Mouse (Mus musculus) hindbrain, embryonic 11.5 days (tissue): ENCODE results near the gene Sbf1. TPM values are rescaled to one million over a fixed set of nuclear protein-coding genes. Genes with fewer than 3 reads are reported as not detected.

ENCODE experiments used
- ATAC-seq: fragments of 200-750 bp; cut with Nextera tagmentation; 2 replicates; pipeline ENCODE4 v1.8.0; 2017; ENCODE audit warnings: mild to moderate bottlenecking, moderate TSS enrichment, moderate library complexity; ENCODE audit not compliant: low FRiP score
- DNase-seq: peaks from one replicate; pipeline ENCODE4 v3.0.0-alpha.2; 2015; ENCODE audit warnings: low spot score
- H3K27ac ChIP-seq: fragments of 300-500 bp; sonication (generic); 2 replicates; pipeline ENCODE4 v1.5.1; 2014; ENCODE audit warnings: mild to moderate bottlenecking, low read depth, low read length
- H3K27me3 ChIP-seq: fragments of 300-500 bp; sonication (generic); 2 replicates; pipeline ENCODE4 v1.6.1; 2014; ENCODE audit warnings: mild to moderate bottlenecking, low read length, moderate library complexity, mixed read lengths; ENCODE audit not compliant: control insufficient read depth, insufficient read depth
- H3K36me3 ChIP-seq: fragments of 300-500 bp; sonication (generic); 2 replicates; pipeline ENCODE4 v1.6.1; 2014; ENCODE audit warnings: mild to moderate bottlenecking, low read length, moderate library complexity, mixed read lengths; ENCODE audit not compliant: control insufficient read depth, insufficient read depth
- H3K4me1 ChIP-seq: fragments of 300-500 bp; sonication (generic); replicated peaks from 2 replicates; pipeline ENCODE4 v1.6.1; 2014; ENCODE audit warnings: low read length, mixed read lengths; ENCODE audit not compliant: control insufficient read depth, insufficient read depth
- H3K4me2 ChIP-seq: fragments of 300-500 bp; sonication (generic); replicated peaks from 2 replicates; pipeline ENCODE4 v1.6.1; 2014; ENCODE audit warnings: mild to moderate bottlenecking, low read depth, low read length
- H3K4me3 ChIP-seq: fragments of 300-500 bp; sonication (generic); 2 replicates; pipeline ENCODE4 v1.5.1; 2014; ENCODE audit warnings: low read depth, low read length
- H3K9ac ChIP-seq: fragments of 300-500 bp; sonication (generic); 2 replicates; pipeline ENCODE4 v1.6.1; 2014; ENCODE audit warnings: low read depth, low read length
- H3K9me3 ChIP-seq: fragments of 300-500 bp; sonication (generic); 2 replicates; pipeline ENCODE4 v1.6.1; 2016; ENCODE audit warnings: low read length; ENCODE audit not compliant: control insufficient read depth
- WGBS: fragments of 180-500 bp; shearing (Covaris S2); extraction: QIAGEN DNeasy Blood & Tissue Kit; methylation state at CpG from one replicate; pipeline ENCODE4 v1.1.7; 2014; 5-methylcytosine and 5-hydroxymethylcytosine counted together
- polyA plus RNA-seq: library from polyadenylated mRNA; unstranded; fragments of >200 nt; fragmentation: Nextera tagmentation; extraction: Ambion mirVana; gene quantifications from 2 replicates; pipeline ENCODE4 v1.2.1, GENCODE M21; 2014

Sbf1 gene
- polyA plus RNA-seq, 1 experiment from 2014 or later: 66.4 TPM

DNA sequence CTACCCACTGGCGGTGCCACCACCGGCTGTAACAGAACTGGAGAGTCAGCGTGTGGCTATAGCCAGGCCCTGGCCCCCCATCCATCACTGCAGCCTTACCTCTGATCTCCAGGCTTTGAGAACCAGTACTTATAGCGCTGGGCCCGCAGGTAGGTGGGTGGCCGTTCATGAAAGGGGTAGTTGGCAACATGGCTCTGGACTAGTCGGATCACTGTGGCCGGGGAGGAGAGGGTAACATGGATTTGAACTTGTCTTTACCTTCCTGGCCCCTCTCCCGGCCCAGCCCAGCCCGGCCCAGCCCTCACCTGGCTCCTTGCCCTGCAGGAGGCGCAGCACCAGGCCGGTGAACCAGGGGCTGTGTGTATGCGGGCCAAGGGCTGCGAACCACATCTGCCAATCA lies 36.9 kb upstream of the Sbf1 start:
- ATAC-seq: no peak

DNA sequence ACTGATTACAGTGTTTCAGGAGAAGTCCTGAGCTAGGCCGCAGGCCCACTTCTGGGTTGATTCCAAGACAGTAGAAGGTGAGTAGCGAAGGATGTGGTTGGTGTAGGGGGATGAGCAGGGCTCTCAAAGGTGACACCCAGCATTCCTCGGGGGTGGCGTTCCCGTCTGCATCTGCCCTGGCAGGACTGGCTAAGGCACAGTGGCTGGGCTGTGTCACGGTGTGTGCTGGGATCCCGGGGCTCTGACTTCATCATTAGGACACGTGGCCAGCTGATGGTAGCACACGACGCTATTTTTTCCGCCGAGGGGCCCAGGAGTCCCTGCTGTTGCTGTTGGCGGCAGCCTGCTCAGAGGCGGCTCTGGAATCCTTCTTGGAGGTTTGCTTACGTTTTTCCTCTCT lies 36.2 kb upstream of the Sbf1 start:
- Histone ChIP-seq H3K36me3 (peaks cover 18% of the 10 kb centered on the region), H3K27me3 (no peaks in the 10 kb centered on the region), H3K4me1 (peaks cover 5% of the 10 kb centered on the region; the same call in 1 of the 2 replicates), H3K4me3 (no peak overlapping the region), H3K9ac (no peak overlapping the region), H3K4me2 (no peak overlapping the region), H3K27ac (no peak overlapping the region), H3K9me3 (no peaks in the 10 kb centered on the region)
- WGBS: 92% methylated on average over 15 of the region's 15 CpGs
- ATAC-seq: no peak
- DNase-seq: no peak

More for the DNA sequence above, 36.9 kb upstream of the Sbf1 start:
- no peak overlapping the region for H3K27ac ChIP-seq
- WGBS: 98% methylated on average over 14 of the region's 14 CpGs
- H3K4me1 ChIP-seq: peaks cover 5% of the 10 kb centered on the region; the same call in 1 of the 2 replicates
- no peak for DNase-seq
- H3K4me2 ChIP-seq: no peak overlapping the region
- peaks cover 18% of the 10 kb centered on the region for H3K36me3 ChIP-seq
- no peak overlapping the region for H3K4me3 ChIP-seq
- no peaks in the 10 kb centered on the region for H3K27me3 ChIP-seq
- H3K9ac ChIP-seq: no peak overlapping the region
- no peaks in the 10 kb centered on the region for H3K9me3 ChIP-seq

GRCm38 (mm10) chr15:89350447-89350846 lies 35.3 kb upstream of the Sbf1 start:
- Histone ChIP-seq H3K27me3 (no peaks in the 10 kb centered on the region), H3K9ac (no peak overlapping the region), H3K27ac (no peak overlapping the region), H3K4me1 (peaks cover 5% of the 10 kb centered on the region; the same call in 1 of the 2 replicates), H3K4me2 (no peak overlapping the region), H3K36me3 (peaks cover 18% of the 10 kb centered on the region), H3K9me3 (no peaks in the 10 kb centered on the region), H3K4me3 (no peak overlapping the region)
- WGBS: 88% methylated on average over 5 of the region's 5 CpGs
- ATAC-seq (no peak), DNase-seq (no peak)

GRCm38 (mm10) chr15:89343325-89343724 lies 28.2 kb upstream of the Sbf1 start:
- H3K27ac ChIP-seq: no peak overlapping the region
- no peaks in the 10 kb centered on the region for H3K27me3 ChIP-seq
- H3K4me1 ChIP-seq: no peaks in the 10 kb centered on the region
- H3K9me3 ChIP-seq: no peaks in the 10 kb centered on the region
- H3K9ac ChIP-seq: no peak overlapping the region
- WGBS: 81% methylated on average over 3 of the region's 3 CpGs
- H3K4me2 ChIP-seq: no peak overlapping the region
- no peak overlapping the region for H3K4me3 ChIP-seq
- H3K36me3 ChIP-seq: no peaks in the 10 kb centered on the region
- DNase-seq (no peak), ATAC-seq (no peak)

DNA sequence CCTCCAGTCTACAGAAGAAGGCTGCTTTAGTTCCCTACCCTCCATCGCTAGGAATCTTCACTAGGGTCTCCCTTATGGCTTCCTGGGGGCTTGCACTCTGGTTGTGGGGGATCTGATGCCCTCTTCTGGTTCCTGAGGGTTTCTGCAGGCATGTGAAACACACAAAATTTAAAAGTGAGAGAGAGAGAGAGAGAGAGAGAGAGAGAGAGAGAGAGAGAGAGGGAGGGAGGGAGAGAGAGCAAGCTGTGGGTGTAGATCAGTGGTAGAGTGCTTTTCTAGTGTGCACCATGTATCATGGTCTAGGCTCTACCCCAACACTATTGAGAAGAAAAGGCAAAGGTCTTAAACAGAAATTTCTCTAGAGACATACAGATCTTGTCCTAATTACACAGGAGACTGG lies 26.6 kb upstream of the Sbf1 start:
- Histone ChIP-seq H3K36me3 (no peaks in the 10 kb centered on the region), H3K4me1 (no peaks in the 10 kb centered on the region), H3K9me3 (no peaks in the 10 kb centered on the region), H3K9ac (no peak overlapping the region), H3K27ac (no peak overlapping the region), H3K4me3 (no peak overlapping the region), H3K27me3 (no peaks in the 10 kb centered on the region), H3K4me2 (no peak overlapping the region)
- no peak for DNase-seq
- ATAC-seq: no peak
- WGBS: 63% methylated on average over 1 of the region's 1 CpGs

GRCm38 (mm10) chr15:89340136-89340535 lies 25.0 kb upstream of the Sbf1 start:
- Histone ChIP-seq H3K36me3 (no peaks in the 10 kb centered on the region), H3K27me3 (no peaks in the 10 kb centered on the region), H3K4me2 (no peak overlapping the region), H3K4me3 (no peak overlapping the region), H3K4me1 (no peaks in the 10 kb centered on the region), H3K27ac (no peak overlapping the region), H3K9me3 (no peaks in the 10 kb centered on the region), H3K9ac (no peak overlapping the region)
- 85% methylated on average over 3 of the region's 3 CpGs for WGBS
- ATAC-seq (no peak), DNase-seq (no peak)

DNA sequence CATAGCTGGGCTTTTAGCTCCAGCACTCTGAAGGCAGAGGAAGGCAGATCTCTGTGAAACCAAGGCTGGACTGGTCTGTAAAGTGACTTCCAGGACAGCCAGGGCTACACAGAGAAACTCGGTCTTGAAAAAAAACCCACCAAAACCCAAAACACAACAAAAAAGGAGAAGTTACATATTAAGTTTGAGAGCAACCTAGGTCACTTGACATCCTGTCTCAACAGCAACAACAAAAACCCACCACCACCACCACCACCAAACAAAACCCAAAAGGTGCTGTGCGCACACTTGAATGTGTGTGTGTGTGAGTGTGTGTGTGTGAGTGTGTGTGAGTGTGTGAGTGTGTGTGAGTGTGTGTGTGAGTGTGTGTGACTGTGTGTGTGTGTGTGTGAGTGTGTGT lies 24.6 kb upstream of the Sbf1 start:
- Histone ChIP-seq H3K4me3 (no peak overlapping the region), H3K27ac (no peak overlapping the region), H3K9me3 (no peaks in the 10 kb centered on the region), H3K27me3 (no peaks in the 10 kb centered on the region), H3K9ac (no peak overlapping the region), H3K36me3 (no peaks in the 10 kb centered on the region), H3K4me1 (no peaks in the 10 kb centered on the region), H3K4me2 (no peak overlapping the region)
- DNase-seq (no peak), ATAC-seq (no peak)
- 93% methylated on average over 2 of the region's 2 CpGs for WGBS

GRCm38 (mm10) chr15:89336422-89336821 lies 21.3 kb upstream of the Sbf1 start:
- no peaks in the 10 kb centered on the region for H3K9me3 ChIP-seq
- H3K36me3 ChIP-seq: no peaks in the 10 kb centered on the region
- H3K4me2 ChIP-seq: no peak overlapping the region
- DNase-seq (no peak), ATAC-seq (no peak)
- H3K9ac ChIP-seq: no peak overlapping the region
- no peak overlapping the region for H3K27ac ChIP-seq
- H3K27me3 ChIP-seq: no peaks in the 10 kb centered on the region
- no peaks in the 10 kb centered on the region for H3K4me1 ChIP-seq
- WGBS: 92% methylated on average over 14 of the region's 14 CpGs
- H3K4me3 ChIP-seq: no peak overlapping the region

DNA sequence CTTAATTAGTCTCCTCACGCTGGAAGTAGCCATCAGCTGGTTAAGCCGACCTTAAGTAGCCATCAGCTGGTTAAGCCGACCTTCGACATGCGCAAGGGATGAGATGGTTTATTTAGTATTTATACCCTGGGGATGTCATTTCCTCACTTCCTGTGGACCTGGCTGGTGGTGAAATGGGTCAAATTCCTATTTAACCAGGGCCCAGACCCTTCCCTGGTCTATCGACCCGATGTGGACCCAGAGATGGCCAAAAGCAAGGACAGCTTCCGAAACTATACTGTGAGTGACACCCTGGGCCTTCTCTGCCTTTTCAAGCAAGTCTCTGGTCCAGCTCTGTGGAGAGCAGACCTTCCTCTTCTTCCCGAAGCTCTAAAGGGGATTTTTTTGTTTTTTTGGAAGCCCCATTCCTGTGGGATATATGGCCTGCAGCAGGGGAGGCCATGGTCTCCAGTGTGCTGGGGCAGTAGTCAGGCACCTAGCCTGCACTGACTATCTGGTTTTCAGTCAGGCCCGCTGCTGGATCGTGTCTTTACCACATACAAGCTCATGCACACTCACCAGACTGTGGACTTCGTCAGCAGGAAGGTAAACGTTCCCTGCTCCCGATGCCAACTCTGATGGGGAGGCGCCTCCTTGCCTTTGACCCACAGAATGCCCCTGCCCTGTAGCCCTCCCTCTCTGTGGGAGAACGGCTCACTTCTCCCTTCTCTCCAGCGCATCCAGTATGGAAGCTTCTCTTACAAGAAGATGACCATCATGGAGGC lies 19.8 kb upstream of the Sbf1 start:
- no peak for DNase-seq
- H3K27ac ChIP-seq: no peak overlapping the region
- H3K27me3 ChIP-seq: no peaks in the 10 kb centered on the region
- WGBS: 87% methylated on average over 17 of the region's 17 CpGs
- no peak overlapping the region for H3K4me3 ChIP-seq
- no peaks in the 10 kb centered on the region for H3K36me3 ChIP-seq
- no peak for ATAC-seq
- H3K4me1 ChIP-seq: no peaks in the 10 kb centered on the region
- H3K4me2 ChIP-seq: no peak overlapping the region
- H3K9me3 ChIP-seq: no peaks in the 10 kb centered on the region
- no peak overlapping the region for H3K9ac ChIP-seq
